Mouse (Mus musculus): ENCODE results near the gene C77080. TPM values are rescaled to one million over a fixed set of nuclear protein-coding genes. Genes with fewer than 3 reads are reported as not detected.

The C77080 gene
- 1.0 TPM for total RNA-seq (2023)

GRCm38 (mm10) chr4:129261196-129261595 is at the start of gene C77080:
Gene C77080, minus strand, starts transcription at chr4:129261404.

DNA sequence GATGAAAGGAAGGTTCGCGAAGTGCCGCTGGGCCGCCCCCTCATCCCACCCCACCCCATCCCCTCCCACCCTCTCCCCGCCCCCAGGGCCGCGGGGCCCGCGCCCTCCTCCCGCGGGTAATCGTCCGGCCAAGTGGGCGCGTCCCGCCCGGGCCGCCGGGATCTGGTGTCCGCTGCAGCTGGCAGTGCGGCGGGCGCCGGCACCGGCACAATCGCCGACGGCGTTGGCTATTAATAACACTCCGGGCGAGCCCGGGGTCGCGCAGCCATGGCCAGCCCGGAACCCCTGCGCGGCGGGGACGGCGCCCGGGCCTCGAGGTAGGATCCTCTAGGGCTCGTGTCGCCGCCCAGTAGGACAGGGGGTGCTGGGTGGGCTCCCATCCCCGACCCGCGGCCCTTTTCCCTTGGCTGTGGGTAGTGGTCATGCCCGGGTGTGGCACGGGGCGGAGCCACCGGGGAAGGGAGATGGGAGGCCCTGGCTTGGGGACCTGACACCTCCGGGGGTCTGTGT is 26.3 kb upstream of the C77080 start, which contains the start of gene Sync:
Gene Sync (plus strand): TSS at position 146 of the 510 bp plus-strand sequence.

DNA sequence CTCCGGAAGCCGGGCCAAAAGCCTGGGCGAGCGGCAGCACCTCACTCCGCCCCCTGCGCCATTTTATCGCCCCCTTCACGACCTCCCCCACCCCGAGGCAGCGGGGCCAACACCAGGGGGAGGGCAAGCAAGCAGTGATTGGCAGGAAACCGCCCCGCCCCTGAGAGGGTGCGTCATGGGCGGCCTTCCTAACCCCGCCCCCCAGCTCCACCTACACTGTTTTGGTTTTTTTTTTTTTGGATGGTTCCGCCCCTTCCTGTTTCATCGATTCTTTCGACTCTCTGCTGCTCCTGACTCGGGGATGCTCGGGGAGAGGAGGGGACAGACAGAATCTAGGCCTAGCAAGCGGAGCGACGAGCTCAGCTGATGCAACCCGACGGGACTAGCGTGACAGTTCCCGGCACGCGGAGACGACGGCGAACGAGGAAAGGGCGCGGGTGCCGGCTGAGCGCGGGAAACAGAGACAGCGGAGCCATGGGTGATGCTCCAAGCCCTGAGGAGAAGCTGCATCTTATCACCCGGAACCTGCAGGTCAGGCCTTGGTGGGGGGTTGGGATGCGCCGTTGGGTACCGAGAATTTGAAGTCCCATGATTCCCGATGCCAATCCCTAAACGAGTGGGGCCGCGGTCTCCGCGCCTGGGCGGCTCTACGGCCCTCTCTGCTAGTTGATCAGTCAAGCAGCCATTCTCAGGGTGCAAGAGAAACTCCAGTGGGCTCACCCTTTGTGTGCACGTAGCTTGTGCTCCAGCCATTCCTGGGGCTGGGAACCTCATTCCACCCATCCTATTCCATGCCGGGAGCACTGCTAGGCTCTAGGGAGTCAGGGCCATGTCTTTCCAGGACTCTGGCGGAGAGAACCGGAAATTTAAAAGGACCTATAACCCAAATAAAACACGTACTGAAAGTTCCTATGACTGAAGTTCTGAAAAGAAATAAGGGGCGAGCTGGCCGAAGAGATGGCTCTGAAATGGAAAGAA is 71.4 kb downstream of the C77080 start, which contains the start of the genes S100pbp and Yars:
Gene S100pbp (minus strand): TSS at position 186 of the 978 bp plus-strand sequence.
Gene Yars (plus strand): TSS at position 219 of the 978 bp plus-strand sequence.

Other genes starting within 250 kb of the C77080 start
- 69.7 TPM for gene Rnf19b, start 203.1 kb downstream of the C77080 start, total RNA-seq (2023)
- not detected for gene Tmem54, start 155.9 kb downstream of the C77080 start, total RNA-seq (2023)
- gene Hpca, start 139.4 kb downstream of the C77080 start, total RNA-seq (2023): not detected
- gene Fndc5, start 124.4 kb downstream of the C77080 start, total RNA-seq (2023): not detected
- gene S100pbp, start 71.7 kb downstream of the C77080 start, total RNA-seq (2023): 34.5 TPM
- gene Yars, start 71.6 kb downstream of the C77080 start, total RNA-seq (2023): 92.7 TPM
- gene Sync, start 26.2 kb upstream of the C77080 start, total RNA-seq (2023): not detected
- 168 TPM for gene Rbbp4, start 74.0 kb upstream of the C77080 start, total RNA-seq (2023)
- 35.2 TPM for gene Zbtb8os, start 74.3 kb upstream of the C77080 start, total RNA-seq (2023)
- gene Zbtb8a, start 116.7 kb upstream of the C77080 start, total RNA-seq (2023): 1.8 TPM
- not detected for gene Zbtb8b, start 179.4 kb upstream of the C77080 start, total RNA-seq (2023)
- 163 TPM for gene Bsdc1, start 200.2 kb upstream of the C77080 start, total RNA-seq (2023)
- gene Tssk3, start 229.6 kb upstream of the C77080 start, total RNA-seq (2023): not detected
- 1.9 TPM for gene Fam229a, start 229.8 kb upstream of the C77080 start, total RNA-seq (2023)